Mouse (Mus musculus) frontal cortex, adult (tissue): ENCODE results near the gene 1700017N19Rik.
A peak's percentile ranks its signal among the peaks of the same experiment; 100 is the strongest.
"Not testable (repeated sequence)": the region's sequence is repeated elsewhere in the genome, so short reads cannot be mapped to it uniquely, and the experiment has no call there.

ENCODE experiments used
- ATAC-seq: cut with Nextera tagmentation; 2 replicates; pipeline ENCODE4 v1.9.2; 2017; ENCODE audit warnings: mild to moderate bottlenecking, moderate library complexity, mixed read lengths; ENCODE audit not compliant: low TSS enrichment

The 1700017N19Rik gene

GRCm38 (mm10) chr10:100590323-100590722 is at the start of gene 1700017N19Rik, which contains the start of gene 4930430F08Rik:
TSS of gene 1700017N19Rik (plus strand) at chr10:100590484.
TSS of gene 4930430F08Rik (minus strand) at chr10:100590423.
- ATAC-seq = no peak

DNA sequence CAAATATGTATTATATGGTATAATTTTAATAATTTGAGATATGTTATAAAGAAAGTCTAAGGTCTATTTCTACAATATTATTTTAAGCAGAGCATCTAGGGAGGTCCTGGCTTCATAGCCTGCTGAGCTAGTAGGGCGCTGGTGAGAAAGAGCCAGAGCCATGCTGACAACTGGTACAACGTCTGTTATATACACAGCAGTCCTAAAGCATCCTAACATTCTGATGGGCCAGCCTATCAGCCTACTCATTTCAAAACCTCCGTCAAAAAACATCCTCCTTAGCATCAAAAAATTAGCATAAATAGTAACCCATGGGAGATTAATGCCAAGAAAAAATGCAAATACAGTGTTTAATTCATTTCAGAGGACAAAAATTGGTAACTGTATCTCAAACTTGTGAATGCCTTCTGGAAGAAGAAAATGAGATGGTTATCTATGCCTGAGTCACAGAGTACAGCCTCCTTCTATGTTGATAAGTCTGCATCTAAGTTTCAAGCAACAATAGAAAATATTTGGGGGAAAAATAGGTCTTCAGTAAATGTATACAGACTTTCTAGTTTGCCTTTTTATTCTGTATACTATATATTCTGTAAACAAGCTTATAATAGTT is 33.6 kb upstream of the 1700017N19Rik start:
- peak; percentile 69 for ATAC-seq

DNA sequence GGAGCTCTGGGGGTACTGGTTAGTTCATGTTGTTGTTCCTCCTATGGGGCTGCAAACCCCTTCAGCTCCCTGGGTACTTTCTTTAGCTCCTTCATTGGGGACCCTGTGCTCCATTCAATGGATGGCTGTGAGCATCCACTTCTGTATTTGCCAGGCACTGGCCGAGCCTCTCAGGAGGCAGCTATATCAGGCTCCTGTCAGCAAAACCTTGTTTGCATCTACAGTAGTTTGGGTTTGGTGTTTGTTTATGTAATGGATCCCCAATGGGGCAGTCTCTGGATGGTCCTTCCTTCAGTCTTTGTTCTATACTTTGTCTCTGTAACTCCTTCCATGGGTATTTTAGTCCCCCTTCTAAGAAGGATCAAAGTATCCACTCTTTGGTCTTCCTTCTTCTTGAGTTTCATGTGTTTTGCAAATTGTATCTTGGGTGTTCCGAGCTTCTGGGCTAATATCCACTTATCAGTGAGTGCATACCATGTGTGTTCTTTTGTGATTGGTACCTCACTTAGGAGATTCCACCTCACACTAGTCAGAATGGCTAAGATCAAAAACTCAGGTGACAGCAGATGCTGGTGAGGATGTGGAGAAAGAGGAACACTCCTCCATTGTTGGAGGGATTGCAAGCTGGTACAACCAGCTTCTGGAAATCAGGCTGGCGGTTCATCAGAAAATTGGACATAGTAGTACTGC is 29.9 kb upstream of the 1700017N19Rik start:
- not testable (repeated sequence) for ATAC-seq

GRCm38 (mm10) chr10:100564112-100564511 is 26.2 kb upstream of the 1700017N19Rik start:
- peak; percentile 100 for ATAC-seq

GRCm38 (mm10) chr10:100571707-100572106 is 18.6 kb upstream of the 1700017N19Rik start:
- peak; percentile 79 for ATAC-seq

GRCm38 (mm10) chr10:100574505-100575149 is 15.7 kb upstream of the 1700017N19Rik start:
- ATAC-seq = no peak

DNA sequence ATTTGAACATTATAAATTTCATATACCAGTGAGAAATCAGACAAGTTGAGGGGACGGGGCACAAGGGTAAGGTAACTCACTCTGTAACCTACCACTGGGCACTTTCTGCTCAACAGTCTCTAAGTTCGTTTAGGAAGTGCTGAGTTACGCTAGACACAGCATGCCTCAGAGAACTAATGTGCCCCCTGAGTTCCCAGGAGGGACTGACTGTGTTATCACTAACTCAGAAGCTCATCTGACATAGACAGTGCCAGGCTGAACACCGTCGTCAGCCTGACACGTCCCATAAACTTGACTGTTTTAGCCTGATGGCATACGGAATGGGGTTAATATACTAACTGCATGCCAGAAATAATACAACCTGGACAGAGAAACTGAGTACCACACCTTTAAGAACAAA is 15.0 kb upstream of the 1700017N19Rik start:
- no peak for ATAC-seq

- no peak for ATAC-seq
These were observed 6.1 kb upstream of the 1700017N19Rik start for GRCm38 (mm10) chr10:100584178-100584577.

GRCm38 (mm10) chr10:100588524-100588923 is 1.8 kb upstream of the 1700017N19Rik start:
- peak; percentile 3; the same call in 1 of the 2 replicates for ATAC-seq

GRCm38 (mm10) chr10:100588932-100589388 is 1.3 kb upstream of the 1700017N19Rik start:
- peak; percentile 99 for ATAC-seq

- ATAC-seq = no peak
These were observed 8.1 kb downstream of the 1700017N19Rik start for GRCm38 (mm10) chr10:100598339-100598738.

- no peak for ATAC-seq
These were observed 13.2 kb downstream of the 1700017N19Rik start for GRCm38 (mm10) chr10:100603511-100603910.

DNA sequence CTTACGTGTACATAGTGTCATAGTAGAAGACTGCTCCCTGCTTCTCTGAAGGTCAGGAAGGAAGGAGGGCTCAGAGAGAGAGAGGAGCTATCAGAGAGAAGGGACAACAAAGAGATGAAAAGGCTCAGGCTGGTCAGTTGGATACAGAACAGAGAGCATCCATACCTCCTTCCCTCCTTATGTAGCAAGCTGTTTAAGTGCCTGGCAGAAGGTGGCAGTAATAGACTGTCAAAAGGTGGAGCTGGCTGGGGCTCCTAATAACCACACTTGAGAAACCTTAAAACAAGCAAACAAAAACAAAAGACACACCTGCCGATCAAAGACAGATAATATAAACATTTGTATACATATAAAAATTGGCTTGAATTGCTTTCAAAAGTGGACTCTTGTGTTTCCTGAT is 14.0 kb downstream of the 1700017N19Rik start:
- peak; percentile 78 for ATAC-seq

GRCm38 (mm10) chr10:100617233-100617903 is 27.1 kb downstream of the 1700017N19Rik start:
- no peak; the same call in 1 of the 2 replicates for ATAC-seq

DNA sequence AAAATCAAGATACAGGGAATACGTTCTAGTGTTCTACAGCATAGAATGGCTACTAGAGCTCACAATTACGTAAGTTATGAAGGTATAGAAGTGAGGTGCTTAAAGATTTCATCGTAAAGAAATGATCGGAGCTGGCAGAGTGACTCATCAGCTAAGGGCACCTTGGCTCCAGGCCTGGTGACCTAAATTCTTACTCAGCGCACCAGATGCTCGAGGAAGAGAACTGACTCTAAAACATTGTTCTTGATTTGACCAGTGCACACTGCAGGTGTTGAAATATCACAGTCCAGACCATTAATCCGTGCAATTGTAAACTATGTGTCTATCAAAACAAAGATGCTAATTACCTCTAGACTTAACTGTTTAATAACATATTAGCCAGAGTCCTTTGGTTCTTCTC is 29.2 kb downstream of the 1700017N19Rik start:
- no peak for ATAC-seq

GRCm38 (mm10) chr10:100620040-100620439 is 29.8 kb downstream of the 1700017N19Rik start:
- ATAC-seq = no peak

DNA sequence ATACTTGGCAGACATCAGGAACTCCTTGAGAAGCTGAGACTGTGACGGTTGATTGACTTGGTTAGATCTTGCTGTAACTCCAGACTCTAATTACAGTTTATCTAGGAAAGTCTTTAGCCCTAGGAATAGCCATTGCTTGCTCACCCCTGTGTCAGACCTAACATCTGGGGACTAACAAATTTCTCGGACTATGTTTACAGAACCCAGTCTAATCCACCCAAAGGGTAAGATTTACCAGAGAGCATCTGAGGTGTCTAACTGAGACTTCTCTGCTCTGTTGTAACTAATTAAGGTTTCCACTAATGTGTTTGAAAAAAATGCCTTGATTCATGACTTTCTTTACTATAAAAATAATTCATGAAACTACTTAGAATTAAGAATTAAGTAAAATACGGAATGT is 32.2 kb downstream of the 1700017N19Rik start:
- no peak for ATAC-seq

- peak; percentile 99 for ATAC-seq
These were observed 39.6 kb downstream of the 1700017N19Rik start for GRCm38 (mm10) chr10:100629762-100630438.

GRCm38 (mm10) chr10:100642887-100643286 is 52.6 kb downstream of the 1700017N19Rik start:
- ATAC-seq = peak; percentile 96

DNA sequence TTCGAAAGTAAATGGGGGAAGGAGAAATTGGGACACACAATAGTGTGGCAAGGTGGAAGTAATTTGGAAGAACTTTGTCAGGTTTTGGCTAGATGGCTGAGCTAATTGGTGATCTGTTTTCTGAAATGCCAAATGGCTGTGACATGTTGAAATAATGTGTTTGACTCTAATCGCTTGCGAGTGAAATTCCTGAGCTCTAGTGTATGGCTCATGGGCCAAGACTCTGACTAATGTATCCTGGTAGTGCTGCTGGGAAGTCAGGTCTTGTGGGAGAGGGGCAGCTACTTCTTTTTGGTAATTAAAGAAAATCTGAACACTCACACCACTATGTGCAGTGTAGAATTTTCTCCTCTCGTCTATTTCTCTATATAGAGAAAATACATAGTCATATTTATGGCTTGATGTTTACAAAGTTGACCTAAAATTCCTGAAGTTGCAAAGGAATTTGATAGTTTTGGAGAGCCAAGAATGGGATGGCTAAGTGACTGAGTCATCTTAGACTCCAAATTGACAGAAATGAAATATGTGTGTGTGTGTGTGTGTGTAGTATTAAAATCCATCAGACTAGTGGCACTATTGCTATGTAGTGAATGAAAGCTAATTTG is 55.1 kb downstream of the 1700017N19Rik start:
- ATAC-seq = no peak

GRCm38 (mm10) chr10:100654183-100654582 is 63.9 kb downstream of the 1700017N19Rik start:
- ATAC-seq = no peak
